Mouse (Mus musculus) CH12.LX (cell line): Measurements from ENCODE around the gene Gm8797. TPM values are rescaled to one million over a fixed set of nuclear protein-coding genes. Genes with fewer than 3 reads are reported as not detected.
"Not testable (repeated sequence)": the region's sequence is repeated elsewhere in the genome, so short reads cannot be mapped to it uniquely, and the experiment has no call there.

ENCODE experiments used
- DNase-seq: peaks from one replicate; pipeline ENCODE4 v3.0.0-alpha.2; 2013; ENCODE audit errors: extremely low read depth
- H3K27ac ChIP-seq: 2 replicates; pipeline ENCODE4 v1.5.1; 2012; ENCODE audit warnings: low read depth, mild to moderate bottlenecking, control low read depth, moderate library complexity; ENCODE audit not compliant: insufficient read depth
- H3K27me3 ChIP-seq: replicated peaks from 2 replicates; pipeline ENCODE3; 2012; ENCODE audit warnings: inconsistent platforms
- H3K36me3 ChIP-seq, 2 experiments: replicated peaks in 1 of 2; 2 replicates each; pipeline versions ENCODE3 to v1.6.1; 2012; ENCODE audit warnings: inconsistent platforms in 1 of 2, low read length in 1 of 2, mild to moderate bottlenecking in 1 of 2, mixed read lengths in 1 of 2, moderate library complexity in 1 of 2; ENCODE audit not compliant: control insufficient read depth in 1 of 2, insufficient read depth in 1 of 2
- H3K4me1 ChIP-seq, 2 experiments: 2 replicates each; pipeline ENCODE4 v1.6.1; 2012; ENCODE audit warnings: inconsistent platforms in 1 of 2, moderate library complexity in 1 of 2; ENCODE audit not compliant: insufficient read depth in 2 of 2, control insufficient read depth in 1 of 2
- H3K4me2 ChIP-seq: 2 replicates; pipeline ENCODE4 v1.6.1; 2012; ENCODE audit warnings: low read depth, mild to moderate bottlenecking, control low read depth; ENCODE audit not compliant: poor library complexity, insufficient read depth, severe bottlenecking
- H3K4me3 ChIP-seq, 3 experiments: fragments of 150-350 bp in 1 of 3; sonication (generic) in 1 of 3; replicated peaks in 1 of 3; 2 replicates each; pipeline versions ENCODE3 to v1.5.1; 2011 to 2012; ENCODE audit warnings: low read depth in 2 of 3, low read length in 2 of 3, mild to moderate bottlenecking in 2 of 3, moderate library complexity in 2 of 3, control low read depth in 1 of 3, improper control_type of control experiment in 1 of 3, inconsistent platforms in 1 of 3, mixed read lengths in 1 of 3; ENCODE audit not compliant: poor library complexity in 1 of 3
- H3K79me2 ChIP-seq: replicated peaks from 2 replicates; pipeline ENCODE4 v1.6.1; 2012; ENCODE audit warnings: mild to moderate bottlenecking, moderate library complexity; ENCODE audit not compliant: control insufficient read depth, poor library complexity, insufficient read depth, severe bottlenecking; ENCODE audit errors: extremely low read depth
- H3K9ac ChIP-seq: 2 replicates; pipeline ENCODE4 v1.6.1; 2012; ENCODE audit warnings: low read depth, mild to moderate bottlenecking, control low read depth, moderate library complexity; ENCODE audit not compliant: insufficient read depth
- H3K9me3 ChIP-seq: replicated peaks from 2 replicates; pipeline ENCODE3; 2012; ENCODE audit warnings: low read length, inconsistent platforms, mixed read lengths
- GABPA ChIP-seq: IDR thresholded peaks from 2 replicates; pipeline ENCODE4 v1.6.1; 2012; ENCODE audit warnings: low read depth, low read length, improper control_type of control experiment, inconsistent platforms; ENCODE audit not compliant: insufficient replicate concordance
- IRF4 ChIP-seq: IDR thresholded peaks from 2 replicates; pipeline ENCODE4 v1.6.1; 2014; ENCODE audit warnings: low read depth, mild to moderate bottlenecking, inconsistent platforms, low read length, improper control_type of control experiment
- JUND ChIP-seq: conservative IDR thresholded peaks from 2 replicates; pipeline ENCODE4 v1.6.1; 2011; ENCODE audit warnings: low read depth, low read length, improper control_type of control experiment
- MAZ ChIP-seq: IDR thresholded peaks from 2 replicates; pipeline ENCODE4 v1.6.1; 2012; ENCODE audit warnings: low read depth, mild to moderate bottlenecking, inconsistent platforms, low read length, improper control_type of control experiment, moderate library complexity
- SIN3A ChIP-seq: IDR thresholded peaks from 2 replicates; pipeline ENCODE4 v1.6.1; 2012; ENCODE audit warnings: low read length, improper control_type of control experiment, inconsistent platforms
- TCF12 ChIP-seq: IDR thresholded peaks from 2 replicates; pipeline ENCODE4 v1.6.1; 2014; ENCODE audit warnings: low read depth, mild to moderate bottlenecking, inconsistent platforms, low read length, improper control_type of control experiment
- ZC3H11A ChIP-seq: IDR thresholded peaks from 2 replicates; pipeline ENCODE4 v1.6.1; 2012; ENCODE audit warnings: low read depth, mild to moderate bottlenecking, inconsistent platforms, low read length, improper control_type of control experiment
- ZMIZ1 ChIP-seq: IDR thresholded peaks from 2 replicates; pipeline ENCODE4 v1.6.1; 2012; ENCODE audit warnings: low read depth, mild to moderate bottlenecking, inconsistent platforms, low read length, improper control_type of control experiment
- ZNF384 ChIP-seq: IDR thresholded peaks from 2 replicates; pipeline ENCODE4 v1.6.1; 2012; ENCODE audit warnings: low read depth, low read length, improper control_type of control experiment, inconsistent platforms
- dilution Hi-C: fragments of 300-500 bp; cut with MboI; formaldehyde crosslinking; loops from 2 replicates; pipeline ENCODE4 v1.14.3; 2020; ENCODE audit warnings: low sequenced_read_pairs; ENCODE audit not compliant: extremely low pct_unique_long_range_greater_than_20kb, extremely low pct_ligation_motif_present
- in situ Hi-C: fragments of 300-500 bp; cut with MboI; formaldehyde crosslinking; loops from 3 replicates; pipeline ENCODE4 v1.14.3; 2019; ENCODE audit warnings: low sequenced_read_pairs, low pct_ligation_motif_present, low pct_unique_long_range_greater_than_20kb, mixed read lengths
- polyA plus RNA-seq: library from polyadenylated mRNA; unstranded; fragments of >175 nt; gene quantifications from 2 replicates; pipeline ENCODE4 v1.2.1, GENCODE M21; 2012; ENCODE audit warnings: low read depth; ENCODE audit not compliant: insufficient read length
- total RNA-seq, 2 experiments: library from RNA; depleted of rRNA; stranded (reverse); fragments of 300-350 nt in 1 of 2; fragments of >200 nt in 1 of 2; gene quantifications; 2 replicates each; pipeline ENCODE4 v1.2.3; 2012 to 2014

Gm8797 gene
- total RNA-seq (2012; rRNA removed) (2.0 and 2.8 TPM in 2 replicates), total RNA-seq (2014; rRNA removed) (5.0 and 5.7 TPM in 2 replicates), polyA plus RNA-seq (605 and 895 TPM in 2 replicates)

DNA sequence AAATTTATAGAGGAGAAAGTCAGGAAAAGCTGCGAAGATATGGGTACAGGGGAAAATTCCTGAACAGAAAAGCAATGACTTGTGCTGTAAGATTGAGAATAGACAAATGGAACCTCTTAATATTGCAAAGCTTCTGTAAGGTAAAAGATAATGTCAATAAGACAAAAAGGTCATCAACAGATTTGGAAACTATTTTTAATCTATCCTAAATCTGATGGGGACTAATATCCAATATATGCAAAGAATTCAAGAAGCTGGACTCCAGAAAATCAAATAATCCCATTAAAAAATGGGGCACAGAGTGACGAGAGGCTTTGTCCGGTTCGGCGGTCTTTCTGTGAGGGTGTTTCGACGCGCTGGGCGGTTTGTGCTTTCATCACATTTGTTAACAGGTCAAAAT is at the start of gene Gm8797:
TSS of gene Gm8797 (plus strand) at position 301 of the 400 bp plus-strand sequence.
- dilution Hi-C loops, DNase-seq, H3K79me2 ChIP-seq, H3K9ac ChIP-seq, H3K36me3 ChIP-seq, in situ Hi-C loops, H3K27me3 ChIP-seq, H3K4me2 ChIP-seq, H3K9me3 ChIP-seq, H3K4me3 ChIP-seq, H3K4me1 ChIP-seq, H3K27ac ChIP-seq: not testable (repeated sequence)

DNA sequence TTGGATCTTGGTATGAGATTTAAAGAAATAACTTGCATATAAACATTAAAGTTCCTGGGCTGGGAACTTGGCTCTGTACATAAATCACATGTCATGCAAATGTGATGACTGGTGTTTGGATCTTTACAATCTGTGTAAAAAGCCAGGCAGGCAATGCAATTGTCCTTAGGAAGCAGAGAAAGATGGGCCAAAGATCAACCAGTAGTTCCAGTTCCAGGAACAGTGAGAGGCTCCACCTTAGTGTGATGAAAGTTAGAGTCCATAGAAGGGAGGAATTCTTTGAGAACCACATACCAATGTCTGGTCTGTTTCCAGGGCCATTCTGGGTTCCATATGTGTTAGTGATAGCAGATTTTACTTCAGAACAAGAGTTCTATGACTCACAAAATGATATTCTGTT is 36.1 kb upstream of the Gm8797 start:
- no peaks in the 10 kb centered on the region for H3K36me3 ChIP-seq
- no peak overlapping the region for H3K27ac ChIP-seq
- H3K9me3 ChIP-seq, result no peaks in the 10 kb centered on the region
- in situ Hi-C loops (no loop called here), dilution Hi-C loops (no loop called here)
- DNase-seq, result no peak
- H3K27me3 ChIP-seq, result no peaks in the 10 kb centered on the region
- peaks cover 0 to 3% of the 10 kb centered on the region in 2 experiments; a peak in 1 of 4 replicates for H3K4me1 ChIP-seq
- no peak overlapping the region for H3K4me2 ChIP-seq
- no peak overlapping the region for H3K4me3 ChIP-seq
- no peak overlapping the region for H3K9ac ChIP-seq
- no peaks in the 10 kb centered on the region for H3K79me2 ChIP-seq
- TF ChIP-seq ZNF384, result no peak
- TF ChIP-seq ZMIZ1, result no peak
- TF ChIP-seq JUND, result no peak
- TF ChIP-seq IRF4, result no peak

DNA sequence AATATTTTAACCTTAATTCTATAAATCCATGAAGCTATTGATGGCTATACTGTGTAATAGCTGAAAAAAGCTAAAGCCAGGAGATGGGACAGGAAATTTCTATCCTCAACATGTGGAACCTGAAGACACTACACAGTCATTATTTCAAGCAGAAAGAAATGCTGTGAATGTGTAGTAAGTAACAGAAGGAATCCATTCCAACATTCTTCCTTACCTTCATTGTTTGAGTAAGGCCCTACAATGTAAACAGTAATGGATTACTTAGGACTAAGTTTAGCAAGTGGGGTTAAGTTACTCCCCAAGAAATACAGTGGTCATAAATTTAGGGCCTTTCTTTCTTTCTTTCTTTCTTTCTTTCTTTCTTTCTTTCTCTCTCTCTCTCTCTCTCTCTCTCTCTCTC is 17.7 kb upstream of the Gm8797 start:
- Histone ChIP-seq H3K9ac (no peak overlapping the region), H3K4me2 (no peak overlapping the region), H3K27ac (no peak overlapping the region), H3K27me3 (no peaks in the 10 kb centered on the region), H3K4me3 (no peak overlapping the region), H3K4me1 (no peaks in the 10 kb centered on the region), H3K9me3 (no peaks in the 10 kb centered on the region), H3K36me3 (no peaks in the 10 kb centered on the region), H3K79me2 (no peaks in the 10 kb centered on the region)
- dilution Hi-C loops, result no loop called here
- DNase-seq, result no peak
- no peak for TF ChIP-seq SIN3A
- TF ChIP-seq GABPA, result no peak
- TF ChIP-seq TCF12, result no peak
- TF ChIP-seq ZC3H11A, result no peak
- TF ChIP-seq MAZ, result no peak
- in situ Hi-C loops, result no loop called here
